ENCODE assay signal across 19 mouse cellular contexts in genomic region chr16:10316493-10317196, GRCm38 (mm10). TPM values are rescaled to one million over a fixed set of nuclear protein-coding genes. Genes with fewer than 3 reads are reported as not detected.
A peak's percentile ranks its signal among the peaks of the same experiment; 100 is the strongest.
DNase-seq lines count a peak whose midpoint lies in the region; ATAC-seq and TF ChIP-seq lines count a peak whose summit lies in the region.
"Had no signal": no experiment of that assay in that cellular context is flagged by ENCODE, and none has a peak within 500 bp of the region (broad histone marks: within the 10 kb centered on the region; RNA-seq: fewer than 3 reads in every experiment).

No protein-coding gene starts in this region.

- DNase-seq in lung, postnatal 0 days (ENCODE audit: low spot score): peak; percentile 59
- DNase-seq in lung, adult 18-20 months: no peak
- DNase-seq in ES-CJ7 (ENCODE audit: low read depth, low spot score): peak; percentile 89
- peak; percentile 93 for DNase-seq in ZHBTc4 (ENCODE audit: low read depth, low spot score)
- DNase-seq in frontal cortex, postnatal 10 days (ENCODE audit: low spot score in 2 of 2): no peak
- DNase-seq in right cerebral cortex, postnatal 14 days: no peak
- DNase-seq: adrenal gland, postnatal 14 days; cerebellum, adult 18-20 months; cerebellum, adult 9-11 months; cerebellum, postnatal 36 days; forebrain, postnatal 0 days; gastrocnemius, adult 2 months; gastrocnemius, postnatal 36 days; heart, postnatal 36 days had no signal

- H3K36me3 ChIP-seq in lung, postnatal 0 days (ENCODE audit: insufficient read depth, low read length): no peaks in the 10 kb centered on the region
- H3K36me3 ChIP-seq: embryonic facial prominence, embryonic 10.5 days; heart, embryonic 13.5 days; hindbrain, embryonic 15.5 days had no signal

- 42% methylated on average over 10 of the region's 10 CpGs for WGBS in lung, postnatal 0 days

- no peaks in the 10 kb centered on the region for H3K27me3 ChIP-seq in lung, postnatal 0 days (replicated peaks; ENCODE audit: insufficient read depth, low read length)

- H3K4me1 ChIP-seq in lung, postnatal 0 days (ENCODE audit: insufficient read depth, low read depth, low read length): peaks cover 2% of the 10 kb centered on the region; the same call in 1 of the 2 replicates

- H3K9ac ChIP-seq in lung, postnatal 0 days (replicated peaks; ENCODE audit: low read depth): no peak overlapping the region
- H3K9ac ChIP-seq: forebrain, embryonic 13.5 days; forebrain, postnatal 0 days; heart, embryonic 13.5 days; hindbrain, embryonic 15.5 days had no signal

- ATAC-seq in lung, postnatal 0 days: no peak
- ATAC-seq: activated CD4-positive, CD25-positive, alpha-beta regulatory T cell, adult 4 months; forebrain, embryonic 13.5 days; forebrain, postnatal 0 days had no signal

- no peak overlapping the region for H3K27ac ChIP-seq in lung, postnatal 0 days (ENCODE audit: low read length)
- H3K27ac ChIP-seq: embryonic facial prominence, embryonic 10.5 days; forebrain, embryonic 13.5 days; gastrocnemius, adult 2 months; heart, embryonic 13.5 days; hindbrain, embryonic 15.5 days had no signal

- TF ChIP-seq EP300 in lung, postnatal 0 days (IDR thresholded peaks at IDR 0.05): peak; percentile 74

- H3K4me3 ChIP-seq in lung, postnatal 0 days (ENCODE audit: low read depth, low read length): no peak overlapping the region
- H3K4me3 ChIP-seq: embryonic facial prominence, embryonic 10.5 days; forebrain, embryonic 13.5 days; gastrocnemius, adult 2 months; heart, embryonic 13.5 days; hindbrain, embryonic 15.5 days had no signal

- TF ChIP-seq CTCF in lung, postnatal 0 days (IDR thresholded peaks at IDR 0.05): no peak

- H3K9me3 ChIP-seq in lung, postnatal 0 days (ENCODE audit: low read length): no peaks in the 10 kb centered on the region
- H3K9me3 ChIP-seq: embryonic facial prominence, embryonic 10.5 days; forebrain, embryonic 13.5 days; heart, embryonic 13.5 days; hindbrain, embryonic 15.5 days had no signal

- H3K4me2 ChIP-seq in lung, postnatal 0 days (replicated peaks; ENCODE audit: low read depth, low read length): no peak overlapping the region
- H3K4me2 ChIP-seq: forebrain, embryonic 13.5 days; heart, embryonic 13.5 days; hindbrain, embryonic 15.5 days had no signal

RNA-seq across cellular contexts. Expression of gene Emp2, which starts 2.9 kb away (rescaled TPM):
- polyA plus RNA-seq in lung, postnatal 0 days (2015; fragmentation: Nextera tagmentation; extraction: Ambion mirVana): 584 and 640 TPM in 2 replicates

Comparison
In these comparisons a context has a peak if more than half of its experiments do, and no peak if none do; other contexts are left out.
1. DNase-seq: peak in lung, postnatal 0 days (single experiment), ES-CJ7 (single experiment) and ZHBTc4 (single experiment); none in lung, adult 18-20 months (0 of 2), frontal cortex, postnatal 10 days (0 of 2) and right cerebral cortex, postnatal 14 days (single experiment).